Mouse (Mus musculus): ENCODE measurements at regions not wholly inside any gene's neighbourhood (a gene's known extent, or its start where the extent isn't known, plus 50 kb on each side); places are given as distances from the start of the nearest gene placed in this dataset.
"Not testable (repeated sequence)": the region's sequence is repeated elsewhere in the genome, so short reads cannot be mapped to it uniquely, and the experiment has no call there.

DNA sequence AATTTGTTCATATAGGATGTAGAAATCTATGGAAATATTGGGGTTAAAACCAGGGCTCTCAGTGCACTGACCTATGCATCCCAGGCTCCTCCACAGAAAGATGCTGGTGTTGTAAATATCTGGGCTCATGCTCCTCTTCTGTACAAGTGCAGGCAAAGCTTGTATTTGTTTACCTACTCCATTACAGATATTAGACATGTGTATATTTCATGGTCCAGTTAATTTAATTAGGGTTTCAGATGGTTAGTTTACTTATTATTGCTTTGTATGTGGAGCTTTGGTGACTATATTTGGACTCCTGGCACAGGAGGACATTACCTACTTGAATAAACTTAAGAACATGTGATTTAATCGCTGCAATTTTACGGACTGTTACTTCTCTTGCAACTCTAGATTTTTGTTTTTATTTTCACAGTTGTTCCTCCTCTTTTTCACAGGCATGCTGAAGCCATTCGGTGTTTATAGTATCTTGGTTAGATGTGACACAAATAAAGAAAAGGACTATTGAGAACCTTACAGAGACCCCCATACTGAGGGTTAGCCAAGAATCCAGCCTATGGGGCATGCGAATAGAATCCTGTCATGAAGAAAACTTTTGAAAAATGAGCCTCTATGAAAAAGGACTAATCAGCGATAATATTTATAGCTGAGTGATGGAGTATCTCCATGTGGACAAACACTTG is 738.4 kb downstream of the Gm21833 start:
- DNase-seq (ENCODE audit: low read depth, low spot score): no peak

DNA sequence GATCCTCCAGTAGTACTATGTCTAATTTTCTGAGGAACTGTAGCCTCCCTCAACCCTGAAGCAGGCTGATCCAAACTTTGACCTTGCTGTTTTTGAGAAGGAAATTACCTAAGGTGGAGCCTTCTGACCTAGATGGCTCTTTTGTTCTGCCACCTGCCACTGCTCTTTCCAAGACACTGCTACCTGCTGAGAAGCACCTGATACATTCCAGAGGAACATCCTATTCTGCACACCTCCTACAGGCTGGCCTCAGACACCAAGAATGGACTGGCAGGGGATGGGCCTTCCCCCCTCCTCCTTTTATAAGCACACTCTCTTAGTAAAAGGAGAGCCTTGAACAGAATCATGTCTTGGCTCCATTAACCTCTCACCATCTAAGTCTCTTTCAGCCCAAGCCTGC is 750.9 kb downstream of the Gm21833 start:
- DNase-seq (ENCODE audit: low read depth, low spot score): not testable (repeated sequence)

DNA sequence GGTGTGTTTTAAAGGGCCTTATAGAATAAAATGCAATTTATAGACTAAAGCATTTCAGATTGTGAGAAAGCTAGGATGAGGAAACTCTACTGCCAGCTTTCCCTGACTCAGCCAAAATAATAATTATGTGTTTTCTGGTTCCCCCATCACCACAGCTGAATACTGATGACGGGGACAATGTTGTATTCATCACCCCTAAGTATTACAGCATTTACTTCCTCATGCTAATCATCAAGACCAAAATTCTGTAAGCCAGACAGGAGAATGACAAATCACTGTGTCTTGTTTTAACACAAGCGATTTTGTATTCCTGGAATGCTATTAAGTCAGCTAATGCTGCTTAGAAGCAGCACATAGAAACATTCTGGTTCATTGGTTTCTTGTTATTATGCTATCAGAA is 778.6 kb downstream of the Gm21833 start:
- DNase-seq (ENCODE audit: low read depth, low spot score): peak; percentile 16

DNA sequence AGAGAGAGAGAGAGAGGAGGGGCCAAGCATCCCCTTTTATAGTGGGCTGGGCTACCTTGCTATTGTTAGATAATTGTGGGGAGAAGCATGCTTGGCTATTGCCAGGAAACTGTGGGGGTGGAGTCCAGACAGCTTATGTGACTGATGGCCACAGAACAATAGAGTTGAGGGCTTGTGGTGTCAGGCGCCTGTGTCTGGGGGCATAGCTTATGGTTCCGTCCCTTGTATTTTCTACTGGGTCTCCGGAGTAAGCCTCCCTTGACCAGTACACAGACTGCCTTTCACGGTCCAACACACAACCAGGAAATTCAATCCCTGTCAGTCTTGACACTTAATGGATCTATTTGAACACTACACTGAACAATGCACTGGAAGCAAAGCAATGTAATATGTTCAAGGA is 781.1 kb downstream of the Gm21833 start:
- DNase-seq (ENCODE audit: low read depth, low spot score): no peak

All from brain, adult 2 months (tissue).